Mouse (Mus musculus): ENCODE data around the gene Tmem140. TPM values are rescaled to one million over a fixed set of nuclear protein-coding genes. Genes with fewer than 3 reads are reported as not detected.

Gene Tmem140
- total and polyA plus RNA-seq, 2 experiments from 2014 or later: 0.46 to 2.5 TPM

GRCm38 (mm10) chr6:34879101-34879740 is 16.3 kb downstream of the Tmem140 start:
- WGBS: 88% methylated on average over 16 of the region's 16 CpGs
- TF ChIP-seq CTCF (IDR thresholded peaks at IDR 0.05): no peak
- Histone ChIP-seq H3K27me3 (ENCODE audit: insufficient read depth, low read length) (no peaks in the 10 kb centered on the region), H3K36me3 (ENCODE audit: insufficient read depth, low read length) (peaks cover 13% of the 10 kb centered on the region), H3K9ac (replicated peaks; ENCODE audit: low read length, poor library complexity, severe bottlenecking) (0 out of 2 replicates have a peak overlapping the region, but pooled peaks have one; percentile 4), H3K4me2 (ENCODE audit: low read depth, low read length, poor library complexity, severe bottlenecking) (no peak overlapping the region), H3K4me3 (ENCODE audit: low read depth, low read length) (no peak overlapping the region), H3K27ac (ENCODE audit: low read depth, low read length) (no peak overlapping the region), H3K4me1 (ENCODE audit: insufficient read depth, low read length) (peaks cover 9% of the 10 kb centered on the region; the same call in 1 of the 2 replicates), H3K9me3 (ENCODE audit: low read length) (no peaks in the 10 kb centered on the region)
- DNase-seq (ENCODE audit: low spot score) (no peak), ATAC-seq (ENCODE audit: low FRiP score) (no peak)

- TF ChIP-seq CTCF (IDR thresholded peaks at IDR 0.05): peak; percentile 72
- peaks cover 20% of the 10 kb centered on the region for H3K36me3 ChIP-seq (ENCODE audit: insufficient read depth, low read length)
- no peak overlapping the region for H3K4me3 ChIP-seq (ENCODE audit: low read depth, low read length)
- peaks cover 9% of the 10 kb centered on the region; the same call in 1 of the 2 replicates for H3K4me1 ChIP-seq (ENCODE audit: insufficient read depth, low read length)
- ATAC-seq (ENCODE audit: low FRiP score) (no peak), DNase-seq (ENCODE audit: low spot score) (peak; percentile 64)
- H3K27ac ChIP-seq (ENCODE audit: low read depth, low read length): no peak overlapping the region
- WGBS: 58% methylated on average over 6 of the region's 6 CpGs
- H3K27me3 ChIP-seq (ENCODE audit: insufficient read depth, low read length): no peaks in the 10 kb centered on the region
- H3K4me2 ChIP-seq (ENCODE audit: low read depth, low read length, poor library complexity, severe bottlenecking): no peak overlapping the region
- H3K9me3 ChIP-seq (ENCODE audit: low read length): no peaks in the 10 kb centered on the region
- no peak overlapping the region for H3K9ac ChIP-seq (replicated peaks; ENCODE audit: low read length, poor library complexity, severe bottlenecking)
These were observed 17.0 kb downstream of the Tmem140 start for GRCm38 (mm10) chr6:34879911-34880475.

- DNase-seq (ENCODE audit: low spot score) (no peak), ATAC-seq (ENCODE audit: low FRiP score) (no peak)
- Histone ChIP-seq H3K27me3 (ENCODE audit: insufficient read depth, low read length) (no peaks in the 10 kb centered on the region), H3K27ac (ENCODE audit: low read depth, low read length) (no peak overlapping the region), H3K4me3 (ENCODE audit: low read depth, low read length) (no peak overlapping the region), H3K9ac (replicated peaks; ENCODE audit: low read length, poor library complexity, severe bottlenecking) (no peak overlapping the region), H3K36me3 (ENCODE audit: insufficient read depth, low read length) (peaks cover 39% of the 10 kb centered on the region), H3K4me2 (ENCODE audit: low read depth, low read length, poor library complexity, severe bottlenecking) (no peak overlapping the region), H3K9me3 (ENCODE audit: low read length) (no peaks in the 10 kb centered on the region), H3K4me1 (ENCODE audit: insufficient read depth, low read length) (no peaks in the 10 kb centered on the region)
- no peak for TF ChIP-seq CTCF (IDR thresholded peaks at IDR 0.05)
- WGBS: 96% methylated on average over 7 of the region's 7 CpGs
These were observed 21.8 kb downstream of the Tmem140 start for GRCm38 (mm10) chr6:34884724-34885123.

- TF ChIP-seq CTCF (IDR thresholded peaks at IDR 0.05): no peak
- ATAC-seq (ENCODE audit: low FRiP score): peak; percentile 48; the same call in 1 of the 2 replicates
- Histone ChIP-seq H3K36me3 (ENCODE audit: insufficient read depth, low read length) (peaks cover 47% of the 10 kb centered on the region), H3K27ac (ENCODE audit: low read depth, low read length) (no peak overlapping the region), H3K27me3 (ENCODE audit: insufficient read depth, low read length) (no peaks in the 10 kb centered on the region), H3K4me2 (ENCODE audit: low read depth, low read length, poor library complexity, severe bottlenecking) (no peak overlapping the region), H3K9ac (replicated peaks; ENCODE audit: low read length, poor library complexity, severe bottlenecking) (no peak overlapping the region), H3K4me3 (ENCODE audit: low read depth, low read length) (no peak overlapping the region), H3K9me3 (ENCODE audit: low read length) (no peaks in the 10 kb centered on the region), H3K4me1 (ENCODE audit: insufficient read depth, low read length) (no peaks in the 10 kb centered on the region)
- 30% methylated on average over 6 of the region's 6 CpGs for WGBS
- DNase-seq (ENCODE audit: low spot score): no peak
These were observed 24.3 kb downstream of the Tmem140 start for GRCm38 (mm10) chr6:34887131-34887850.

GRCm38 (mm10) chr6:34889185-34889584 is 26.2 kb downstream of the Tmem140 start:
- Histone ChIP-seq H3K9ac (replicated peaks; ENCODE audit: low read length, poor library complexity, severe bottlenecking) (no peak overlapping the region), H3K9me3 (ENCODE audit: low read length) (no peaks in the 10 kb centered on the region), H3K36me3 (ENCODE audit: insufficient read depth, low read length) (peaks cover 52% of the 10 kb centered on the region), H3K27ac (ENCODE audit: low read depth, low read length) (no peak overlapping the region), H3K27me3 (ENCODE audit: insufficient read depth, low read length) (no peaks in the 10 kb centered on the region), H3K4me1 (ENCODE audit: insufficient read depth, low read length) (no peaks in the 10 kb centered on the region), H3K4me2 (ENCODE audit: low read depth, low read length, poor library complexity, severe bottlenecking) (no peak overlapping the region), H3K4me3 (ENCODE audit: low read depth, low read length) (no peak overlapping the region)
- ATAC-seq (ENCODE audit: low FRiP score): no peak
- WGBS: 25% methylated on average over 4 of the region's 4 CpGs
- TF ChIP-seq CTCF (IDR thresholded peaks at IDR 0.05): no peak
- DNase-seq (ENCODE audit: low spot score): no peak

GRCm38 (mm10) chr6:34895569-34895968 is 32.6 kb downstream of the Tmem140 start:
- H3K27ac ChIP-seq (ENCODE audit: low read depth, low read length): no peak overlapping the region
- H3K9me3 ChIP-seq (ENCODE audit: low read length): no peaks in the 10 kb centered on the region
- no peak overlapping the region for H3K4me2 ChIP-seq (ENCODE audit: low read depth, low read length, poor library complexity, severe bottlenecking)
- ATAC-seq (ENCODE audit: low FRiP score) (no peak), DNase-seq (ENCODE audit: low spot score) (no peak)
- no peak for TF ChIP-seq CTCF (IDR thresholded peaks at IDR 0.05)
- H3K4me3 ChIP-seq (ENCODE audit: low read depth, low read length): no peak overlapping the region
- H3K4me1 ChIP-seq (ENCODE audit: insufficient read depth, low read length): no peaks in the 10 kb centered on the region
- peaks cover 54% of the 10 kb centered on the region for H3K36me3 ChIP-seq (ENCODE audit: insufficient read depth, low read length)
- H3K27me3 ChIP-seq (ENCODE audit: insufficient read depth, low read length): no peaks in the 10 kb centered on the region
- 89% methylated on average over 7 of the region's 7 CpGs for WGBS
- no peak overlapping the region for H3K9ac ChIP-seq (replicated peaks; ENCODE audit: low read length, poor library complexity, severe bottlenecking)

Data from midbrain, postnatal 0 days (tissue).